Mouse (Mus musculus): ENCODE results near the gene 1110008P14Rik. TPM values are rescaled to one million over a fixed set of nuclear protein-coding genes. Genes with fewer than 3 reads are reported as not detected.
A peak's percentile ranks its signal among the peaks of the same experiment; 100 is the strongest.
"Not testable (repeated sequence)": the region's sequence is repeated elsewhere in the genome, so short reads cannot be mapped to it uniquely, and the experiment has no call there.

Gene 1110008P14Rik
- total and polyA plus RNA-seq, 3 experiments: 26.5 to 61.9 (median 61.4) TPM

- H3K9me3 ChIP-seq (replicated peaks): no peaks in the 10 kb centered on the region
- no peak overlapping the region for H3K4me3 ChIP-seq (ENCODE audit: low read depth, low read length)
- peaks cover 97% of the 10 kb centered on the region for H3K36me3 ChIP-seq (replicated peaks)
- DNase-seq (ENCODE audit: low spot score) (no peak), ATAC-seq (ENCODE audit: extremely low read depth, insufficient number of reproducible peaks, low FRiP score, poor library complexity, severe bottlenecking) (no peak)
- peaks cover 5% of the 10 kb centered on the region for H3K4me1 ChIP-seq (ENCODE audit: insufficient read depth, low read depth, low read length)
- H3K27me3 ChIP-seq (ENCODE audit: insufficient read depth, low read length): no peaks in the 10 kb centered on the region
- TF ChIP-seq GATA2 (IDR thresholded peaks at IDR 0.05; ENCODE audit: borderline replicate concordance, low read depth, low read length): no peak
- no peak for TF ChIP-seq GATA1 (IDR thresholded peaks at IDR 0.05; ENCODE audit: borderline replicate concordance, low read length)
- TF ChIP-seq POLR2AphosphoS5 (IDR thresholded peaks at IDR 0.05; ENCODE audit: insufficient replicate concordance, low read depth, low read length): no peak
- TF ChIP-seq TAL1 (conservative IDR thresholded peaks at IDR 0.05; ENCODE audit: low read depth, low read length): no peak
- TF ChIP-seq CTCF (IDR thresholded peaks at IDR 0.05; ENCODE audit: low read depth, low read length): no peak
Measured at GRCm38 (mm10) chr2:32375317-32375940, 6.3 kb downstream of the 1110008P14Rik start.

GRCm38 (mm10) chr2:32374191-32374590 is 7.5 kb downstream of the 1110008P14Rik start:
- H3K9me3 ChIP-seq (replicated peaks): no peaks in the 10 kb centered on the region
- DNase-seq (ENCODE audit: low spot score) (no peak), ATAC-seq (ENCODE audit: extremely low read depth, insufficient number of reproducible peaks, low FRiP score, poor library complexity, severe bottlenecking) (no peak)
- H3K4me3 ChIP-seq (ENCODE audit: low read depth, low read length): no peak overlapping the region
- no peak for TF ChIP-seq CTCF (IDR thresholded peaks at IDR 0.05; ENCODE audit: low read depth, low read length)
- no peak for TF ChIP-seq TAL1 (conservative IDR thresholded peaks at IDR 0.05; ENCODE audit: low read depth, low read length)
- no peak for TF ChIP-seq GATA1 (IDR thresholded peaks at IDR 0.05; ENCODE audit: borderline replicate concordance, low read length)
- TF ChIP-seq GATA2 (IDR thresholded peaks at IDR 0.05; ENCODE audit: borderline replicate concordance, low read depth, low read length): no peak
- no peak for TF ChIP-seq POLR2AphosphoS5 (IDR thresholded peaks at IDR 0.05; ENCODE audit: insufficient replicate concordance, low read depth, low read length)
- H3K36me3 ChIP-seq (replicated peaks): peaks cover 97% of the 10 kb centered on the region
- H3K4me1 ChIP-seq (ENCODE audit: insufficient read depth, low read depth, low read length): peaks cover 3% of the 10 kb centered on the region; the same call in 1 of the 2 replicates
- H3K27me3 ChIP-seq (ENCODE audit: insufficient read depth, low read length): no peaks in the 10 kb centered on the region

GRCm38 (mm10) chr2:32367315-32367714 is 14.4 kb downstream of the 1110008P14Rik start:
- H3K4me3 ChIP-seq (ENCODE audit: low read depth, low read length): no peak overlapping the region
- H3K4me1 ChIP-seq (ENCODE audit: insufficient read depth, low read depth, low read length): peaks cover 27% of the 10 kb centered on the region
- ATAC-seq (ENCODE audit: extremely low read depth, insufficient number of reproducible peaks, low FRiP score, poor library complexity, severe bottlenecking) (no peak), DNase-seq (ENCODE audit: low spot score) (no peak)
- peaks cover 83% of the 10 kb centered on the region for H3K36me3 ChIP-seq (replicated peaks)
- no peaks in the 10 kb centered on the region for H3K27me3 ChIP-seq (ENCODE audit: insufficient read depth, low read length)
- TF ChIP-seq CTCF (IDR thresholded peaks at IDR 0.05; ENCODE audit: low read depth, low read length) (no peak), GATA1 (IDR thresholded peaks at IDR 0.05; ENCODE audit: borderline replicate concordance, low read length) (no peak), TAL1 (conservative IDR thresholded peaks at IDR 0.05; ENCODE audit: low read depth, low read length) (no peak), POLR2AphosphoS5 (IDR thresholded peaks at IDR 0.05; ENCODE audit: insufficient replicate concordance, low read depth, low read length) (no peak), GATA2 (IDR thresholded peaks at IDR 0.05; ENCODE audit: borderline replicate concordance, low read depth, low read length) (no peak)
- no peaks in the 10 kb centered on the region for H3K9me3 ChIP-seq (replicated peaks)

- ATAC-seq (ENCODE audit: extremely low read depth, insufficient number of reproducible peaks, low FRiP score, poor library complexity, severe bottlenecking) (no peak), DNase-seq (ENCODE audit: low spot score) (no peak)
- Histone ChIP-seq H3K4me1 (ENCODE audit: insufficient read depth, low read depth, low read length) (peaks cover 38% of the 10 kb centered on the region), H3K27me3 (ENCODE audit: insufficient read depth, low read length) (peaks cover 14% of the 10 kb centered on the region), H3K9me3 (replicated peaks) (no peaks in the 10 kb centered on the region), H3K36me3 (replicated peaks) (peaks cover 51% of the 10 kb centered on the region), H3K4me3 (ENCODE audit: low read depth, low read length) (peak overlapping the region; percentile 89; the same call in 1 of the 2 replicates)
- TF ChIP-seq POLR2AphosphoS5 (IDR thresholded peaks at IDR 0.05; ENCODE audit: insufficient replicate concordance, low read depth, low read length) (no peak), GATA2 (IDR thresholded peaks at IDR 0.05; ENCODE audit: borderline replicate concordance, low read depth, low read length) (no peak), CTCF (IDR thresholded peaks at IDR 0.05; ENCODE audit: low read depth, low read length) (no peak)
Measured at GRCm38 (mm10) chr2:32364121-32364520, 17.6 kb downstream of the 1110008P14Rik start.

GRCm38 (mm10) chr2:32363376-32364106 is 18.2 kb downstream of the 1110008P14Rik start:
- Histone ChIP-seq H3K27me3 (ENCODE audit: insufficient read depth, low read length) (peaks cover 19% of the 10 kb centered on the region), H3K36me3 (replicated peaks) (peaks cover 48% of the 10 kb centered on the region), H3K9me3 (replicated peaks) (no peaks in the 10 kb centered on the region), H3K4me1 (ENCODE audit: insufficient read depth, low read depth, low read length) (peaks cover 38% of the 10 kb centered on the region), H3K4me3 (ENCODE audit: low read depth, low read length) (peak overlapping the region; percentile 89)
- TF ChIP-seq GATA1 (IDR thresholded peaks at IDR 0.05; ENCODE audit: borderline replicate concordance, low read length) (no peak), GATA2 (IDR thresholded peaks at IDR 0.05; ENCODE audit: borderline replicate concordance, low read depth, low read length) (no peak), CTCF (IDR thresholded peaks at IDR 0.05; ENCODE audit: low read depth, low read length) (no peak), POLR2AphosphoS5 (IDR thresholded peaks at IDR 0.05; ENCODE audit: insufficient replicate concordance, low read depth, low read length) (no peak), TAL1 (conservative IDR thresholded peaks at IDR 0.05; ENCODE audit: low read depth, low read length) (no peak)
- ATAC-seq (ENCODE audit: extremely low read depth, insufficient number of reproducible peaks, low FRiP score, poor library complexity, severe bottlenecking) (peak; percentile 48), DNase-seq (ENCODE audit: low spot score) (peak; percentile 45)

- Histone ChIP-seq H3K36me3 (replicated peaks) (peaks cover 43% of the 10 kb centered on the region), H3K27me3 (ENCODE audit: insufficient read depth, low read length) (peaks cover 25% of the 10 kb centered on the region), H3K9me3 (replicated peaks) (no peaks in the 10 kb centered on the region), H3K4me3 (ENCODE audit: low read depth, low read length) (peak overlapping the region; percentile 89), H3K4me1 (ENCODE audit: insufficient read depth, low read depth, low read length) (peaks cover 43% of the 10 kb centered on the region)
- DNase-seq (ENCODE audit: low spot score) (peak; percentile 88), ATAC-seq (ENCODE audit: extremely low read depth, insufficient number of reproducible peaks, low FRiP score, poor library complexity, severe bottlenecking) (peak; percentile 47)
- TF ChIP-seq TAL1 (conservative IDR thresholded peaks at IDR 0.05; ENCODE audit: low read depth, low read length) (no peak), CTCF (IDR thresholded peaks at IDR 0.05; ENCODE audit: low read depth, low read length) (peak; percentile 79)
Measured at GRCm38 (mm10) chr2:32362817-32363340, 18.9 kb downstream of the 1110008P14Rik start.

GRCm38 (mm10) chr2:32362274-32362673 is 19.5 kb downstream of the 1110008P14Rik start:
- Histone ChIP-seq H3K27me3 (ENCODE audit: insufficient read depth, low read length) (peaks cover 31% of the 10 kb centered on the region), H3K36me3 (replicated peaks) (peaks cover 37% of the 10 kb centered on the region), H3K4me1 (ENCODE audit: insufficient read depth, low read depth, low read length) (peaks cover 46% of the 10 kb centered on the region), H3K4me3 (ENCODE audit: low read depth, low read length) (peak overlapping the region; percentile 89)
- ATAC-seq (ENCODE audit: extremely low read depth, insufficient number of reproducible peaks, low FRiP score, poor library complexity, severe bottlenecking); H3K9me3 ChIP-seq (replicated peaks); DNase-seq (ENCODE audit: low spot score): not testable (repeated sequence)

Data from G1E (cell line).